Mouse (Mus musculus) mouse embryonic stem cell (cell line): ENCODE measurements around the gene Cyp2a22.
"Not testable (repeated sequence)": the region's sequence is repeated elsewhere in the genome, so short reads cannot be mapped to it uniquely, and the experiment has no call there.

Source experiments
- in situ Hi-C, 2 experiments: fragments of 300-500 bp; cut with MboI; formaldehyde crosslinking; loops; 1 replicate in 1 of 2; 3 replicates in 1 of 2; pipeline ENCODE4 v1.14.3; 2019 to 2020; ENCODE audit warnings: low sequenced_read_pairs in 2 of 2, low pct_unique_long_range_greater_than_20kb in 1 of 2, mixed read lengths in 1 of 2; ENCODE audit not compliant: unreplicated experiment in 1 of 2

Cyp2a22 gene

GRCm38 (mm10) chr7:26939262-26939661 is at the start of gene Cyp2a22:
Cyp2a22 (minus strand) TSS chr7:26939384.
- in situ Hi-C loops = loop anchor here in 1 of 2 experiments (10.0 kb wide), 1 partner anchor 96 kb away; no protein-coding TSS in a partner anchor

- in situ Hi-C loops = not testable (repeated sequence)
These were observed 44.0 kb upstream of the Cyp2a22 start for GRCm38 (mm10) chr7:26983151-26983550.

GRCm38 (mm10) chr7:26982551-26982950 is 43.4 kb upstream of the Cyp2a22 start:
- in situ Hi-C loops = no loop called here

GRCm38 (mm10) chr7:26981937-26982336 is 42.8 kb upstream of the Cyp2a22 start:
- in situ Hi-C loops = not testable (repeated sequence)

- in situ Hi-C loops = not testable (repeated sequence)
These were observed 42.3 kb upstream of the Cyp2a22 start for GRCm38 (mm10) chr7:26981464-26981863.

- in situ Hi-C loops = not testable (repeated sequence)
These were observed 23.2 kb upstream of the Cyp2a22 start for GRCm38 (mm10) chr7:26962371-26962770.

- in situ Hi-C loops = not testable (repeated sequence)
These were observed 14.1 kb upstream of the Cyp2a22 start for GRCm38 (mm10) chr7:26953306-26953705.

- in situ Hi-C loops = not testable (repeated sequence)
These were observed 13.5 kb upstream of the Cyp2a22 start for GRCm38 (mm10) chr7:26952671-26953070.

- in situ Hi-C loops = not testable (repeated sequence)
These were observed 2.2 kb upstream of the Cyp2a22 start for GRCm38 (mm10) chr7:26941320-26941925.

GRCm38 (mm10) chr7:26917114-26917513 is 22.1 kb downstream of the Cyp2a22 start:
- in situ Hi-C loops = not testable (repeated sequence)
